Mouse (Mus musculus): ENCODE data around the gene Tmtc1.

Tmtc1 gene

DNA sequence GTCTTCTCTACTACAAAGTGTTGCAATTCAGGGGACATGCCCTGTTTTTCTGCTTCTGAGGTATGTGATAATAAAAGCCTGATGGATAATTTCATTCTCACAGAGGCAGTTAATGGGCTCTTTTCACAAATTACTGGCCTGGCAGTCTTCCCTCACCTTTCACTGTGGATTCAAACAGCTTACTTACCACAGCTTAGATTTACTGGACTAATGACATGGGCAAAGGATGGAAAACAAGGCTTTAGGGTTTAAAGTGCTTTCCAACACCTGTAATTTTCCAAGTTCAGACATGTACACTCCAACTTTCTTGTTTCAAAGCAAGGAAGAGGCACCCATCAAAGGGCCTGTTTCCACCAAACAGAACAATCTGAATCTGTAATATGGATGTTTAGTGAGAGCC lies 129.1 kb downstream of the Tmtc1 start:
- no peak for DNase-seq (ENCODE audit: low read depth, low spot score)

DNA sequence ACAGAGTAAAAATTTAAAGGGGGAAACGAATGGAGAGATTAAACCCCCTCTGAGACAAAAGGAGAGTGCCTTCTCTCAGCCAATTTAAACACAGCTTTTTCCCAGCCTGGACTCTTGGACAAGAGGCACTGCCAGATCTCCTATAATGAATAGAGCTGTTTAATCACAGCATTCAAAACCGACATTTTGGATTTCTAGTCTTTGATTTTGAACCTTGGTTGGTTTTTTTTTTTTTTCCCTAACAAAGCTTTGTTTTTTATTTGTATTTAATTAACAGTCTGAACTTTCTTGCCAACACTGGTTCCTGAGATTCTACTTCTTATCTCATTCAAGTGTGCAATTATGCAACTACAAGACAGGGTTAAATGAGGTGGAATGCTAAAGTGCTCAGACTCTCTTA lies 133.2 kb downstream of the Tmtc1 start:
- DNase-seq (ENCODE audit: low read depth, low spot score): no peak

DNA sequence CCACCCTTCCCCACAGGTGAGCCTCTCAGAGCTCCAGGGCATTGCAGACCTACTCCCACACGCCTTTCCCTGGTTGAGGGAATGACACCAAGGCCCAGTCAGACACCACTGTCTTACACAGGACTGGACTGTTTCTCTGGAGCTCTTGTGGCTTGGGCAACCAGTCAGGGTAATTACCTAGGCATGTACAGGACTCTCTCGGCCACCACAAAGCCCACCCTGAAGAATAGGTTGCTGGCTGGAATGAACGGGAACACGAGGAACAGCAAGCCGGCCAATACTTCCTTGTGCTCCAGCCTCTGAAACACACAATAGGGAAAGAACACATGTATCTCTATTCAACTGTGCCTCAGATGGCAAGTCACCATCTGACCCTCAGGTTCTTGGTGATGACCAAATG lies 138.4 kb downstream of the Tmtc1 start:
- no peak for DNase-seq (ENCODE audit: low read depth, low spot score)

DNA sequence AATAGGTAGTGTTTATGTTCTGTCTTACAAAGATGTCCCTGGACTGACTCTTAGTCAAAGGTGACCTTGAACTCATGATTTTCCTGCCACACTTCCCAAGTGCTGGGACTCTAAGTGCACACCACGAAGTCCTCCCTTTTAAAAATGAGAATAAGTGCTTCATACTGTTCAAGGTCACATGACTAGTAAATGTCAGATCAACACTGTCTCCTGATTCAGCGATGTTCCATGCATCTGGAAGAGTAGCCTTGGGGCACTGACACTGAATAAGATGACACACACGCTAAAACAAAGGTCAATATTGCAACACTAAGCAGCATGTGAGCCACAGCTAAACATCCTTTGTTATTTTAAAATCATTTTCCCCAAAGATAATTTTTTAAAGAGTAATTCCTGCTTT lies 139.0 kb downstream of the Tmtc1 start:
- no peak for DNase-seq (ENCODE audit: low read depth, low spot score)

DNA sequence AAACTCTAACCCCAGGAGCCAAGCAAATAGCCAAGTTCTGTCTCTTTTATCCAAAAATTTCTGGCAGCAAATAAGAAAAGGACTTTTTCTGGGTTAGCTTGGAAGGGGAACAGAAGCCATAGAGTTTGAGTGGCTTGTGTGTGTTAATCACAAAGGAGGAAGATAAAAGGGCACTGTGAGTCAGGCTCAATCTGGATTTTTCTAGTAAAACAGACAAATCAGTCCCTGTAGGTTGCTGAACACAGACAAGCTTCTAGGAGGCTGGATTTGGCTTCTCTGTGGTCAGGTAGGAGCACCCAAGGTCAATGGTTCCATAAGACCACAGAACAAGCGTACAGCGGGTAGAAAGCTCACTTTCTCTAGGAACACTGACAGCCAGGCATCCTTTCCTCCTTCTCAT lies 141.9 kb downstream of the Tmtc1 start:
- DNase-seq (ENCODE audit: low read depth, low spot score): no peak

DNA sequence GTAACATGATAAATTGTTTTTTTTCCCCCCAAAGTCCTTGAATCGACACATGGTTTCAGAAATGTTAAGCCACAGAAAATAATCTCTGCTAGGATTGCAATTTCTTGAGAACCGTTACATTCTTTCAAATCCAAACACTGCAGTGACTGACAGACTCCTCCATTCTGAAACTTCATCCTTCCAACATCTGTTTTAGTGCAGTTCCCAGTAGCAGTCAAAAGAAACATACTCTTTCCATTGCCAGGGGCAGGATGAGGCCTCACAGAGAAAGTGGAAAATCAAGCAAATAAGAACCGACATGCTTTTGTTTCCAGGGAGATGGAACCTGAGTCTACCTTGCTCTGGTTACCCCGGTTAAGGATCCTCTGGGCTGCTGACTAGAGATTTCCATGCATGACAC lies 147.1 kb downstream of the Tmtc1 start:
- DNase-seq (ENCODE audit: low read depth, low spot score): no peak

DNA sequence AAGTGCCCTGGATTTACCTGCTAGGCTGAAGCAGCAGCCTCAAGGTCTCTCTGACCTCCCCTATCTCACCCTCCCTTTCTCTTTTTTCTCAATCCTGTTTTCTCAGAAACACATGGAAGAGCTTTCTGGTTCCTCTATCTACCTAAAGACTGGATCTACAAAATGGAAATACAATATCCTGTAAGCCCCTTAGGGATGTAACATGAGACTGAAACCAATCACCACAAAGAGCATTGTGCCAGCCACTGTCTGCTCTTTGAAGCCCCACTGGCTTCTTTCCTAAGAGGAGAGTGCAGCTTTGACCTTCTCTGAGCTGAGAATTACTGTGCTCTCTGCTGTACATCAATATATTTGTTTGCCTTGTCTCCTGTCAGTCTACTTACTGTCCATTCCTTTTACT lies 147.8 kb downstream of the Tmtc1 start:
- DNase-seq (ENCODE audit: low read depth, low spot score): no peak

DNA sequence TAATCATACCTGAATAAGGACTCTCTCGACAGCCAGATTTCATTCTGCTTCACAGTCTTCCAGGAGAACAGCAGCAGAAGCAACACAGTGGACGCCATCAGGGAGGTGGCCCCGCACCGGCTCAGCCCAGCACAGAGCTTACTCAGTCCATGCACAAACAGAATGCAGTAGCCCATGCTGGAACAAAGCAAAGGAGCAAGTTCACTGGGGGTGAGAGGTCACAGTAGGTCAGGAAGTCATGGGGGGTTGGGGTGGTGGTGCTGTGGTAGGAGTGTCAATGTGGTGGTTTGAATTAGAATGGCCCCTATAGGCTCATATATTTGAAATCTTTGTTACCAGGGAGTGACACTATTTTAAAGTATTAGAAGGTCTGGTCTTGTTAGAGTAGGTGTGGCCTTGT lies 149.7 kb downstream of the Tmtc1 start:
- no peak for DNase-seq (ENCODE audit: low read depth, low spot score)

DNA sequence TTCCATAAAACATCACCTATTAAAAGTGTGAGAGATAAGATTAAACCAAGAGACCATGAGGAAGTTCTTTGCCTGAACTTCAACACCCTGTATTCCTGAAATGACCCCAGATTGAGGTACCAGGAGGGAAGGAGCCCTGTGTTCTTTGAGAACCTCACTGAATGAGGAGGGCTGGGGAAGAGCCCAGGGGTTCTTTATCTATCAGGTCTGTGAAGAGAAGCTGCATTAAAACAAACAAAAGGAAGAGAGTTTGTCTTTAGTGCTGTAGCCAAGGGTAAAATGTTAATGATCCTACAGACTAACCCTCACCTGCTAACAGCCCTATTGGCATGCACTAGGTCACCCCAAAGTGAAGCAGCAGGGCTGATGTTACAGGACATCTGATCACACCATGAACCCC lies 153.3 kb downstream of the Tmtc1 start:
- no peak for DNase-seq (ENCODE audit: low read depth, low spot score)

DNA sequence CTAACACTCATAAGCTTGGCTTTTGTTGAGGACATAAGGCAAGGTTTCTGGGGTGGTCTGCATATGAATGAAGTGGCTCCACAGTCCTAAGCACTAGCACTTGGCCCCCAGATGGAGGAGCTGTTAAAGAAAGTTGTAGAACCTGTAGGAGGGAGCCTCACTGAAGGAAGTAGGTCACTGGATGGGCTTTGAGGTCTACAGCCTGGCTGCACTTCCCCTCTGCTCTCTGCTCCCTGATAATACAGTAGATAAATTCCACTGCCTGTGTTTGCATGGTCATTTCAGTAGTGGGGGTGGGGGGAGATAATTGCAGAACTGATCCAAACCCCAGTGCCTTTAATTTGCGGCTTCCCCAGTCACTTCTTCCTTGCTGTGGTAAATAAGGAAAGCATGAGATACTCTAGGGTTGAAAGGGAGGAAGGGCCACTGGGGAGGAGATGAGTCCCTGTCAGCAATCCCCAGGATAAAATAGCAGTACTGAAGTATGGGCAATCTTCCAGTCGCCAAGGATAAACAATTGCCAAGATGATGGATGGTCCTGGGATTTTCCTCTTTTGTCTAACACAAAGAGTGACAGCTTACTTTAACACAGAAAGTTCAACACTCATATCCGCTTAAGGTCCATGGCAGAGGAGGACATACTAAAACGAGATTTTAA lies 160.8 kb downstream of the Tmtc1 start:
- no peak for DNase-seq (ENCODE audit: low read depth, low spot score)

DNA sequence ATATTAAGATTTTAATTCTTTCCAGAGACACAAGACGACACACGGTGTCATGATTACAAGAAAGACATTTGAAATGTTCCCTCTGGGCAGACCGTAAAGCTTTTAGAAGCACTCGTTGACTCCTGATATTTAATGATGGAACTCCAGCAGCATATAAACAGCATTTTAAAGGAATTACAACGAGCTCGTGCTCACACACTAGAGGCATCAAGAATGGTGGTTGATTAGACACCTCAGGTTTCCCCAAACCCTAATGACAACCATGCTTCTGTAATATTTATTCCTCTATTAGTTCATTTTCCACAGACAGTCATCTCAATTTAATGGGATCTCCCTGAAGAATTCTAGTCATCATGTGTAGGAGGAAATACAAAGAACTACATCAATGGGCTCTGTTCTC lies 164.9 kb downstream of the Tmtc1 start:
- no peak for DNase-seq (ENCODE audit: low read depth, low spot score)

DNA sequence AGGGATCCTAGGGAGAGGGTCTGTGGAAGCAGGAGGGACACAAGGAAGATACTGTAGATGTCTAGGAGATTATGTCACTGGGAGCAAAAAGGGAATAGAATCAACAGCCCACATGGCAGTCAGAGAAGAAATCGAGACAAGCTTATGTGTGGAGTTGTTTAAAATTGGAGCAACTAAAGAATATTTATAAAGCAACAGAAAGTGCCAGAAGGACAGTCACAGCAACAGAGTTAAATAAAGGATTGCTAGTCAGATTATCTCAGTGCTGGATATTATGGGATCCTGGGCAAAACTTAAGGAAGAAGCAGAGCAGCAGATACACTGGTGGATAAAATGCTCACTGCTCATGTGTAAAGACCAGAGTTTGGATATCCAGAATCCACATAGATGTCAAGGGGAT lies 167.8 kb downstream of the Tmtc1 start:
- DNase-seq (ENCODE audit: low read depth, low spot score): no peak

DNA sequence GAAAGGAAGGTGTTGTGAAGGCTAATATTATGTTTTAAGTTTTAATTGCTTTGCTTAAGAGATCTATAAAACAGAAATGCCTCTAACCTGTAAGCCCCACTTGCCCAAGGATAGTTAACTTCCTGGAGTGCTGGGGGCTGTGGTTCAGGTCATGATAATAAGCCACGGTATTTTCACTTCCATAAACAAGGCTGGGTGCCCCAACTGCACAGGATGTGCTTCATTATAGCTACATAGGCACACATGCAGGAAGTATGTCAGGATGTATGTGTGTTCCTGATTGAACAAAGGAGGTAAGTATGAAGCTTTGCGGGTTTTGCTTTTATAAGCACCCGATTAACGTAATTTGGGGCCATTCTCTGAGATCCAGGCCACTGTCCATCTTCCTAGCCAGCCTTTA lies 169.1 kb downstream of the Tmtc1 start:
- DNase-seq (ENCODE audit: low read depth, low spot score): no peak

DNA sequence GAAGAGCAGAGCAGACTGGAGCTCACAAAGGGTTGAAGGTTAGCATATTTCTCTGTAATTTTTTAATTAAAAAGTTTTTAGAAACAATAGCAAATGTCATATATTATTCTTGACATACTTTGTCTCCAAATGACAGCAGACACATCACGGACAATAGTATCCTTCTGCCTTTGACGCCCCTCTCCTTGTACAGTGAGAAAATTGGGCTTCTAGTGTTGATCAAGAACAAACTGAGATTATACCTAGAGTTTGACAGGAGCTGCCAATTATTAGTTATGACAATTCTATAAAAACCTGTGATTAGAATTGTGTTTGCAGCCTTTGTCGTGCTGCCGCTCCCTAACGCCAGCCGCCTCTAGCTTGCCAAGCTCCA lies 183.5 kb downstream of the Tmtc1 start:
- no peak for DNase-seq (ENCODE audit: low read depth, low spot score)

DNA sequence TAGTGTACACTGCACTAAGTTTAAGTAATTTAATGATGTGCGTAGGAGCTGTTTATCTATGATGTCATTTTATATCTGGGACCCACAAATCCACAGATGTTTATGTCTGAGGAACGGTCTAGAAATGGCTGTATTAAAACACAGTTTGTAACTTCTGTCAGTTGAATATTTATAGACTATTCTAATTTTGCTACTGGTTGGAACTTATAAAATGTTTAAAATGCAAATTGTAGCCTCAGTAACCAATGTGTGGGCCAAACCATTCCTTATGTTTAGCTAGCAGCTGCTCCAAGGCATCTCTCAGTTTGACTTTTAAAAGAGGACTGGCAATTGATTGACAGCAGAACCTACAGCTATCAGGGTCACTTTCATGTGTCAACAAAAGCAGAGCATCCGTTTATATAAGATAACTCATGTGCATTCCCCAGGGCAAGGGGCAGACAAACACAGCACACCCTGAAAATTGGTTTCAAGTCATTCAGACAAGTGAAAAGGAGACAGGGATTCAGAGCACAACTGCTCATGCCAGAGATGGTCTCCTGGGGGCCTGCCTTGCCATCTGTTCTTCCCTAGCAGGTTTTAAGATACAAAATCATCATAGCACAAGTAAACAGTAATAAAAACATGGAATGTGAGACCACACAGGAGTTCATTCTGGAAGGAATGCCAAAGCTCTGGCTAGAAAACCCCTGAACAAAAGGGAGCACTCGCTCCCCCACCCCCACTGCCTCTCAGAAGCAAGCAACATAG lies 184.0 kb downstream of the Tmtc1 start:
- no peak for DNase-seq (ENCODE audit: low read depth, low spot score)

DNA sequence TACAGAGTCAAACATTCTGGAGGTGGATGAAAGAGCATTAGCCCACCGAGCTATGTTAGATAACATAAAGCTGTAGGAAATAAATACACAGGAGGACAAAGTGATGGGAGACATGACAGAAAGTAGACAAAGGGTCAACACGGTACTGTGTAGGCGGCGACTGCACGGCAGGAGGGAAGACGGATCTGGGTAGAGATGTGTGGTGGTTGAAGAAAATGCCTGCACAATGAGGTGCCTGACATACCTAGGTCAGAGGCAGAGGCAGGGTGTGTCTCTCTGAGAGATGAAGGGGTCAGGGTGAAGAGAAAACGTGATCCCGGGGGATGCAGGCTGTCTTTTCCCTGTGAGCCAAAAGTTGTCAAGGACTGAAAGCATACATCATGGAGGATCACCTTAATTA lies 185.1 kb downstream of the Tmtc1 start:
- DNase-seq (ENCODE audit: low read depth, low spot score): no peak

DNA sequence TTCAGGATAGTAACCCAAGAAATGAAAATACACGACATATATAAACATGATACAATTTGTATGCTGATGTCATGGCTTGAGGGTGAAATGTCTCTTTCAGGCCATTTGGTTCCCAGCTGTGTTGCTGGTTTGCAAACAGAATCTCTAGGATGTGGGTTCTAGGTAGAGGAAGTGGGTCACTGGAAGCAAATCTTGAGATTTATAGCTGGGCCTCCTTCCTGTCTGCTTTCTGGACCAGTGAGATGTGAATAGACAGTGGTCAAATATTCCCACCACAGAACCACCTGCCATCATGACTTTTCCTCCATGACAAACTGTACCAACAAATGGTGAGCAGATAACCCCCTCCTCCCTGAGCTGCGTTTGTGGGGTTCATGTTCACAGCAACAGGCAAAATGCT lies 186.4 kb downstream of the Tmtc1 start:
- no peak for DNase-seq (ENCODE audit: low read depth, low spot score)

DNA sequence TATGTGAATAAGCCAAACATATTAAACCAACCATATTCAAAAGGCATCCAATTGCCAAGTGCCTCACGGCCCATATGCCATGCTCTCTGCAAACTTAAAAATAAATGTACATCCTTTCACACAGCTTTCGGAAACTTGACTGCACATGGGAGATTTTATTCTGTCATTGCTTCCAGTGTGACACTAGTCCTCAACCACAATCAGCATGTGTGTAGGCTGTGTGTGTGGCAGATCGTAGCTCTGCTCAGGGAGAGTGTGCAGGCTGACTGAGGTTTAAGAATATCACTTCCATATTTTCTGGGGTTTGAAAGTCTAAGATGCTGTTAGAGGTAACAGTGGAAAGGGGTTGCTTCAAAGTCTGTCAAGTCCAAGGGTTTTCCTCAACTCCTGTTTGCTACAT lies 188.1 kb downstream of the Tmtc1 start:
- DNase-seq (ENCODE audit: low read depth, low spot score): no peak

DNA sequence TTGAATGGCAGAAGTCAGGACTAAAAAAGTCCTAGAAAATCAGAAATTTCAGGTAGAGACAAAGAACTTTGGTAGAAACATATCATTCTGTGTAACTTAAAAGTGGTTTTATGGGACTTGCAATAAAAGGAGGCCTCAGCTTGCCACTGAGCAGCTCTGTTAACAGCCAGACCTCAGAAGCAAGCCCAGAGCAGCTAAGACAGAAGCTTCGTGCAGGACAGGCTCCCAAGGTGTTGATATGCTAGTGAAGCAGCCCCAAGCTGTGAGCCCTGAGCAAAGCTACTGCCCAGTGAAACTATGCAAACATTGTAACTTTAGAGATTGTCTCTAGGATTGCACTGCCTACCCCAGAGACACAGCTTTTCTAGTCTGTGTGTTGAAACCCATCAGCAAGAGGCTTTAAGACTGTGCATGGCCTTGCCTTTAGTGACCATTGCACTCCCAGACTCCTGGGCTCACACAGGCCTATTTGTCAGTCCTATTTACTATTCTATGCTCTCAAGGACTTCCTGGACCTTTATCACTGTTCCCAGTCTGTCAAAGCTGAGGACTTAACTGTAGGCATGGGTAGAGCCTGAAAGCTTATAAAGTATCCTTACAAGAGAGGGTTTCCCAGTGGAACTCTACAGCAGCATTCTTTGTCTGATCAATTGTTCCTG lies 188.7 kb downstream of the Tmtc1 start:
- DNase-seq (ENCODE audit: low read depth, low spot score): no peak

DNA sequence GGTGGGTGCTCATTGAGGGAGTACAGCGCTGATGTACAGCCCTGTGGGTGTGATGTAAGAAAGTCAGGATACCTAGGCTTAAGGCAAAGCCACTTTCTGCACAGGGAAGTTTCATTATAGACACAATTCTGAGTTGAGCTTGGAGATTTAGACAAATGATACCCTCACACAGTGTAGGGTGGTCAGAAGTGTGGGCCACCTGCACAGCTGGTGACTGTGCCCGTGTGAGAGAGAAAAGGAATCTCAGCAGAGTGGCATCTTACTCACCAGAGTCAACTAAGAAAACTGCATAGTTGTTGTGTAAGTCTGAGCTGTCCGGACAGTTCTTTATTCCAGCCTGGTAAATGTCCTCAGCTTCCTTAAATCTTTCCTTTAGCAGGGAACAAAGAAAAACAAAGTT lies 195.0 kb downstream of the Tmtc1 start:
- DNase-seq (ENCODE audit: low read depth, low spot score): no peak

DNA sequence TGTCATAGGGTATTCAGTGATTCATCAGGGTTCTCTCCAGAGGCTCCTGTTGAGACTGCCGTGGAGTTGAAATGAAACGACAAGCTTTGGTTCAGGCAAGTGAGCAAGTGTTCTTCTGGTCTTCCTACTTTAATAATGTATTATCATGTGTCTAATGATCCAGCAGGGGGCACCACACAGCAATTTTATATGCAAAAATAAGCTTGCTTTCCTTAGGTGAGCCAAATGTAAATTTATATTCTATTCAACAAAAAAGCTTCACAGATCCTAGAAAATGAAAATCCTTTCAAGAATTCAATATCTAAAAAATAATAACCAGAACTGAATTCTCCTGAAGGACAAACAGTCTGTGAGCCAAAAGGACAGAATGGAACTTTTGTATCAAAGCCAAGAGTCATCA lies 195.6 kb downstream of the Tmtc1 start:
- DNase-seq (ENCODE audit: low read depth, low spot score): peak; percentile 62

DNA sequence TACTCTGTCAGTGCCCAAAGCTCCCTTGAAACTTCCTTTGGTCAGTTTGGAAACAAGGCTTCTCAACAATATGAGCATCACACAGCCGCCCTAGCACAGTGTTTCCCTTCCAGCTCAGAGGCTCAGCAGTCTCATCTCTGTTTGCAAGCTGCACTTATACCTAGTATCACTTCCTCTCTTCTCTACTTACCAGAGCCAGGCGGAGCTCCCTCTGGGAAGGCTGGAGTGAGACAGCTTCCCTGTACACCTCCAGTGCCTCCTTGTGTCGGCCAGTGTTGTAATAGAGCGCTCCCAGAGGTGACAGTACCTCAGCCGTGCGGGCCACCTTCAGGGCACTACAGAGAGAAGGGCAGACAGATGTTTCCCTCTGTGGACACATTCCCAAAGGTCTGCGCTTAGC lies 197.6 kb downstream of the Tmtc1 start:
- DNase-seq (ENCODE audit: low read depth, low spot score): no peak

DNA sequence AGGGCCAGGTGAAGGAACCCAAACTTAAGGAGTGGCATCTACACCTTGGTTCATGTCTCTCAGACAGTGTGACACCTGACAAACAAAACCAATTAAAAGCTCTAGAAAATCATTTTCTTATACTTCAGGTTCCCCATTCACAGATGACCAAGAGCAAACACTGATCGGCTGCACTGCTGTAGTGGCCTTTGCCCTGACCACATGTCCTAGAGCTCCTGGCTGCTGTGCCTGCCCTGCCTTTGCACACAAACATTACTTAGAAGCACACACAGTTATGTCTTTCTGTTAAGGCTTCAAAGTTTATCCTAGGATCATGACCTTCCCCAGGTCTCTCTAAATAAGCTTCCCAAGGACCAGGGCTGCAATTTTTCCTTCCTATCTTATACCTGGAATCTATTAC lies 199.4 kb downstream of the Tmtc1 start:
- no peak for DNase-seq (ENCODE audit: low read depth, low spot score)
